Mouse (Mus musculus) G1E (cell line): Measurements from ENCODE around the gene Ugt2a3.
"Not testable (repeated sequence)": the region's sequence is repeated elsewhere in the genome, so short reads cannot be mapped to it uniquely, and the experiment has no call there.

Source experiments
- CTCF ChIP-seq: IDR thresholded peaks from 2 replicates; pipeline ENCODE4 v1.5.1; 2012; ENCODE audit warnings: low read depth, low read length, inconsistent platforms, mixed read lengths
- GATA1 ChIP-seq: IDR thresholded peaks from 2 replicates; pipeline ENCODE4 v1.6.1; 2012; ENCODE audit warnings: borderline replicate concordance, low read length, inconsistent platforms, mixed read lengths

DNA sequence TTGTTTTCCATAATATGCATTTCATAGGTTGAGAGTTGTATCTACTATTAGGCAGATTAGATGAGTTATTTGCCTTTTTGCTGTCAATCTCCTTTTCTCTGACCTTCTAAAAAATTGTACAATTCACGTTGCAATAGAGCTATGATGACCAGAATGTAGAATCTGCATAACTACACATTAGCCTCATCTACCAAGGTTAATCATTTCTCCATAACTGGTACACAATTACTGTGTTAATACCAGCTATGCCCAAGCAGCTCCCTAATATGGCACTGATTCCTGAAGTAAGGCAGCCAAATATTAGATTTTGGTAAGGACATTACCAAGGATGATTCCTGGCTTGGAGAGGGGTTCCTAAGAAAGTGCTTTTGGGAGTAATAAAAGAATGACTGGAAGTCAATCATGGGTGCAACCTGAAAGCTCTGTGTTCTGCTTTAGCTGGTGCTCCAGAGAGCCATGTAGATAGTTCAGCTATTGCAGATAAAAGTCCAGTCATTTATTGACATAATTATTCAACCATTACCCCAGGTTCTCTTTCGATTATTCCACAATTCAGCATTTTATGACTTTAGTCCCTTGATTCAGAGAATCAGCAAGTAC, 10.6 kb upstream of the Ugt2a3 start:
- TF ChIP-seq GATA1, CTCF: not testable (repeated sequence)
